Mouse (Mus musculus) cerebellum, adult 9-11 months (tissue): Measurements from ENCODE around the gene Atp9a.

Source experiments
- DNase-seq: peaks from one replicate; pipeline ENCODE4 v3.0.0; 2022

The Atp9a gene

DNA sequence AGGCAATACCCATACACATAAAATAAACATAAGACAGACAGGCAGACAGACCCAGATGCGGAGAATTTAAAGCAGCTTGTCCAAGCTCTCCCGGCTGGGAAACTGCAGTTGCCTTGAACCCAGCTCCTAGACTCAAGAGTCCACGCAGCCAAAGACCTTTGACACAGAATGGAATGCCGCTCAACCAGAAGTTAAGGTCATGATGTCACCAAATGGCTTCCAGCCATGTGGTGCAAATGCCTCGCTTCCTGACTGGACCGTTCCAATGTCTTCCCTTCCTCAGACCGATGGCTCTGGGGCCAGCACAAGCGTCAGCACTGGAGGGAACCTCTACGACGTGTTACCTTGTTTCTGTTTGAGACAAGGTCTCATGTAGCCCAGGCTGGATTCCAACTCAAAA lies 4.3 kb downstream of the Atp9a start:
- peak; percentile 37 for DNase-seq

GRCm38 (mm10) chr2:168734023-168734422 lies 8.2 kb downstream of the Atp9a start:
- DNase-seq = peak; percentile 89

DNA sequence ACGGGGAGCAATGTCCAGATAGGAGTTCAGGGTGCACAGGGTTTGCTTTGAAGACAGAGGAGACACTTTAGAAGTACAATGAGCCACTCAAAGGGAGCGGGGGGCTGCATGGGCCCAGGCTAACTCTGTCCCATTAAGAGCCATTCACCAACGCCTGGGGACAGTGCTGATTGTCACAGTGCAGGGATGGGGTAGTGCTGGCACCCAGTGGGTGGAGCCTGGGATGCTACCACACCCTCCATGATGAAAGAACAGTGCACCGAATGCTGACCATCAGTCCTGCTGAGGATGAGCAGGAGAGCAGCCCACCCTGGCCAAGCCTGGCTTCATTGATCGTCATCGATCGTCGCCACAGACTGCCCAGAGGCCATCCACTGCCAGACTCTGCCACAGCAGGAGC lies 11.0 kb downstream of the Atp9a start:
- peak; percentile 37 for DNase-seq

DNA sequence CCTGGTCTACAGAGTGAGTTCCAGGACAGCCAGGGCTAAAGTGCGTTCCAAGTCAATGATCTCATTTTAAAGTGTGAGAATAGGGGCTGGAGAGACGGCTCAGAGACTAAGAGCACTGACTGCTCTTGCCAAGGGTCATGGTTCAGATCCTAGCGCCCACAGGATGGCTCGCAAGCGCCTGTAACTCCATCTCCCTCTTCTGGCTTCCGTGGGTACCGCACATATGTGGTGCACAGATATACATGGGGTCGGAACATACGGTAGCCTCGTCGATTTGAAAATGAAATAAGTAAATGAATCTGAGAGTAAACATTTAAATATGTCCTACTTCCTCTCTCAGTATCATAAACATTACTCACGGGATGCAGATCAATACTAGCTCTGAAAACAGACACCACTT lies 12.5 kb downstream of the Atp9a start:
- DNase-seq = no peak

- no peak for DNase-seq
Measured at GRCm38 (mm10) chr2:168728045-168728444, 14.2 kb downstream of the Atp9a start.

DNA sequence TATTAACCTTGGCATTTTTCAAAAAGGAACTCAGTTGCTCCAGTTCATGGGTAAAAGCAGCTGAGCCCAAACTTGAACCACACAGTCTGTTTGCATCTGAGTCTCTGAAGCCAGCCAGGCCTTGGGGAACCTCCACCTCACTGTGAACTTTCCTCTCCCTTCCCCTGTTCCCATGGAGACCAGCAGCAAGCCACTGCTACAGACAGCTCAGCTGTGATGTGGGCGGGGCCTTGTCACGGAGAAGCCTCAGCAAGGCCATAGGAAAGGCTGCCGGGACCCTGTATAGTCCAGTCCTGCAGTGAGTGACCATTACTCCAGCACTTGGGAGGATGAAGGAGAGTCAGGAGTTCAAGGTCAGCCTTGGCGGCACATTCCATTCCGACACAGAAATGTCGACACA lies 16.2 kb downstream of the Atp9a start:
- DNase-seq = no peak

DNA sequence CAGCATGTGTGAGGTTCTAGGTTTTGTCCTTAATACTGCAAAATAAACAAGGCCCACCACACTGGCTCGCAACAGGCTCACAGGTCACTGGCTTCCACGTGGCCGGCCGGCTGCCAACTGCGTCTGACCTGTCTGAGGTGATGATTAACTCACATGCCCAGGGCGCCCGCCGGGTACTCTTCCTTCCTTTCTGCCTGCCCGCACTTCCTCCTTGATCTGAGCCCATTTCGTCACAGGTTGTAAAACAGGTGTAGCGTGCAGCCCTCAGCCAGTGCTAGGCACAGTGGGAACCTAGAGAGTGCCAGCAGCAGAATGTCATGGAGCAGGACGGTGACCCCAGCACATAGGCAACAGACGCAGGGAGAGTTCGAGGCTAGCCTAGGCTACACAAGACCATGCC lies 20.9 kb downstream of the Atp9a start:
- peak; percentile 68 for DNase-seq

GRCm38 (mm10) chr2:168719742-168720141 lies 22.5 kb downstream of the Atp9a start:
- no peak for DNase-seq

GRCm38 (mm10) chr2:168718735-168719134 lies 23.5 kb downstream of the Atp9a start:
- peak; percentile 54 for DNase-seq

DNA sequence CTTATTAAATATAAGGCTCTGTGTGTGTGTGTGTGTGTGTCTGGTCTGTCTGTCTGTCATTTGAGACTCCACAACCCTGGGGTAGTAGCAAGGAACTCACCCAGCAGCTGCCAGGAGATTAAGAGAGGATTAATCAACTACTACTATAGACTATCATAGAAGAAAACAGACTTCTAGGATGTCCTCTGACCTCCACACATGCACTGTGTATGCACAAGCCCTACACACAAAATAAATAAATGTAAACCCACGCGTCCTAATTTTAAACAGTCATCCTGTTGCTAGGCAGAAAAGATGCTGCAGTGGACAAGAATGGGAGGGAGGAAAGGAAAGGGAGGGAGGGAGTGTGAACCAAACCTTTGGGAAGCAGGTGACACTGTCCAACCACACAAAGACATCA lies 23.9 kb downstream of the Atp9a start:
- no peak for DNase-seq

DNA sequence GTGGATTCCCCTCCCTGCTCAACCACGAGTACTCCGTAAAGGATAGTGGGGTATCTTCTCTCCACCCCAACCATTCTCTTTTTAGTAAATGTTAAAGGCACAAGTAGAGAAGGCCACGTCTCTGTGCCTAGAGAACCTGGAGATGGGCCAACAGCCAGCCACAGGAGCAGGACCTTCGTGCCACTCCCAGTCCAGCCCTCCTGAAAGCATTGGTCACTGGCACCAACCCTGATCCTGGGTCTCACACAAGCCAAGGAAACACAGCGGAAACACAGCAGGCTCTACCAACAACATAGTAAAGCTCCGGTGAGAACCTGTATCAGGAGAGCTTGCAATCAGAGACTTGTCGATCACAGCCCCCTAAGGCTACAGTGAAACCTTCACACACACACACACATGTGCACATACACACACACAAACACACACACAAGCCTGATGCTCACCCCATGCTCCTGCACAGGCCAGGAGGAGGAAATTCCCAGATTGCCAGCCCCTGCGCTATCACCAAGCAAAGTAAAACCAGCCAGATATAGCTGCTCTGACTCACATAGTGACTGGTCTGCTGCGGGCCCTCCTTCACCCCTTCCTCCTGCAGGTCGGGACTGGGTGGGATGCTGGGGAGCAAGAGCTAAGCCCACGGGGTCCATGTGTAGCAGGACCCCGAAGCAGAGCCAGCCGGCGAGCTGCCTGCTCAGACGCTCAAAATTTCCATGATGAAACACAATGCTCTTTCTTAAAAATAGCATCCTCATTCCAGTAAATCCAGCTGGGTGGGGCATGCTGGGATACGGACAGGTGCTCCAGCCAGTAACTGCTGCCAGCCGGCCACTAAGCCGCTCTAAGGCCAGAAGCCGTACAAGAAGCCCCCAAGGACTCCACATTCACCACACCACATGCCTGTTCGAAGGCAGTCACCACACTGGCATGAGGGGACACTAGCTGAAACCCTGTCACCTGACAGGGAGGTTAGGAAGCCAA lies 29.7 kb downstream of the Atp9a start:
- peak; percentile 50 for DNase-seq

GRCm38 (mm10) chr2:168710979-168711378 lies 31.2 kb downstream of the Atp9a start:
- DNase-seq = no peak

- DNase-seq = no peak
Measured at GRCm38 (mm10) chr2:168707766-168708165, 34.4 kb downstream of the Atp9a start.

DNA sequence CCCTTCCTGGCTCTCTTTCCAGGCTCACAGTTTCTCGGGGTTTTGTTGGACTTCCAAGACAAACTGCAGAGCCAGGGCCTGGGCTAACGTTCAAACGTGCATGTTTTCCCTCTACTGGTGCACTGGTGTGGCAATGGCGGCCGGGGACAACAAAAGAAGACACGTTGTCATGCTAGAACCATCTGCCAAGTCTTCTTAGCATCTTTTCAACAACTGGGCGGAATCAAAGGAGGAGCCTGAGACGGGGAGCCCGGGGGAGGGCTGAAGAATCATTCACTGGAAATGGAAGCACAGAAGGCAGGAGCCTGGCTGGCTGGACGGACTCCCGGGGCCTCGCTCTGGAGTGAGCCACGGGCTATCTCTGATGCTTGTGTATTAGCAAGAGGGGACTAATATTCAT lies 39.9 kb downstream of the Atp9a start:
- DNase-seq = no peak

GRCm38 (mm10) chr2:168695027-168695403 lies 47.2 kb downstream of the Atp9a start:
- no peak for DNase-seq

DNA sequence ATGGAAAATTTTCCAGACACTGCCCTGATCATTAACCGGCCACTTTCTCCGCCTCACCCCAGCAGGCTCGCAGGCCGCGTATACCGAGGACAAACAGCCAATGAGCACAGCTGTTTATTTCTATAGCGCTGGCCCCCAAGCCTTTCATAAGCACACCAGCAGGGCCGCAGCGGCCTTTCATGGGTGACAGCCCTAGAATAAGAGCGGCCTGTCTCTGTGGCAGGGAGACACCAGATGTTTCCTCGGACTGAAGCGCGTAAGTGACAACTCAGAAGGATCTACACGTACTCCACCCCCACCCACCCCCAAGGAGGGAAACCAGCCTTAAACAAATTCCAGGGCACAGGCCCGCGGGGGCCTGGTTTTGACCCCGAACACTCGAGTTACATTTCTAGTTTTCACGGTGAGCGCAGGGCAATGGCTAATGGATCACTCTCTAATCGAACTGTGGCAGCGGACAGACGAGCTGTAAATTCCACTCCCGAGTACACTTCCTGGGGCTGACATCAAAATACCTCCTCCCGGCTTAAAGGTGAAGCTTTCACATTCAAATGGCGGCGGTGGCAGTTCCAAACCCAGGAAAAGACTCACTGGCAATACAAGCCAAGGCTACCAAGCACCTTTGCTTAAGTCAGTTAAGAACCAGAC lies 47.7 kb downstream of the Atp9a start:
- DNase-seq = no peak

- peak; percentile 60 for DNase-seq
Measured at GRCm38 (mm10) chr2:168691774-168692173, 50.4 kb downstream of the Atp9a start.

DNA sequence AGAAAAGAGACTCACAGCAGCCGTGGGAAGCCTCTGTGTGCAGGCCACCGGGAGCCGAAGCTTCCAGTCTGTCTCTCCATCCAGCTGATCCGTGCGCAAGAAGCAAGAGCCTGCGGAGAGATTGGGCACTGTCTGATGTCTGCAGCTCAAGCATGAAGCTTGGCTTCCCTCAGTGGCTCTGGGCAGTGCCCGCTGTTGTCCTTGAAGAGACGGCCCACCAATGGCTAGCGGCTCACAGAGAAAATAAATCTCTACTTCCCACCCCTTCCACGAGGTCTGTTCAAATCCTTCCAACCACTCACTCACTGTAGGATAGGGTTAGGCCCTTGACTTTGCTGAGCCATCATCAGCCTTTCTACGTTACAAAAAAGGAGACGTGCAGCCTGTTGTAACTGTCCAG lies 54.9 kb downstream of the Atp9a start:
- no peak for DNase-seq

- no peak for DNase-seq
Measured at GRCm38 (mm10) chr2:168685909-168686308, 56.3 kb downstream of the Atp9a start.

DNA sequence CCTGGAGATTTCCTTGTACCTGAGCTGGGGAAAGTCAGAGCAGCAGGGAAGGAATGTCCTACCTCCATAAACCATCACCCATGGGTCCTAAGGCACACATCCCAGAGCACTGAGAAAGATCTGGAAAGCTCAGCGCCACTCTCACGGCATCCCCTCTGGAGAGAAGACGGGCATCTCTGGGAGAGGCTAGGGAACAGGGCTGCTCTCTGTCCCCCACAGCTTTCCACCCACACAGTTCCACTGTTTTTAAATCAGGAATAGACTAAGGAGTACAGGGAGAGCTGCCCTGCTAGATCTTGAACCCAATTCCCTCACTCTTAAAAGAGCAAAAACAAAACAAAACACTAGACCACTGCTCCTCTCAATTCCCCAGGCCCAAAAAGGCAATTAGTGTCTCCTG lies 57.5 kb downstream of the Atp9a start:
- DNase-seq = no peak

DNA sequence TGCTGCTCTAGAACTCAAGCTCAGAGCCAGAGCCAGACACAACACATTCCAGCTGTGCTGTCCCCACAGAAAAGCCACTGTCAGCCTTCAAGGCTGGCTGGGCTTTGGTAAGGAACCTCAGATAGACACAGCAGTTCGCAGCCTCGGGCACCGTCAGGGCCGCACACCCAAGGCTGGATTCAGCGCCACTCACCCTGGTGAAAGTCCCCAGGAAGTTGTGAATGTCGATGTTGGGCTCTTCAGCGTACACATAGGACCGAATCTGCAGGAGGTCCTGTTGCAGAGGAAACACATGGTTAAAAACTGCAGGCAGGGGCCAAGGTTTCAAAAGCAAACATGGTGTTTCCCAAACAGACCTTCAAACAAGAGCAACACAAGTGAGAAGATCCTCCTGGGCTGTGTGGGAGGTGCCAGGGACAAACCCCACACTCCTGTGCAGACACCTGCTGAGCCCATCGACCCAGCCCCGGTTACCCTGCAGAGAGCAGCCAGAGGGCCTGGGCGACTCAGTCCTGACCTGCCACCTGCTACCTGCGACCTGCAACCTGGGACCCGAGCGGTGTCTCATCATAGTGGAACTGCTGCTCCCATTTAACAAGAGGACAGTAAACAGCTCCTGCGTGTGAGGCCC lies 58.6 kb downstream of the Atp9a start:
- peak; percentile 47 for DNase-seq

DNA sequence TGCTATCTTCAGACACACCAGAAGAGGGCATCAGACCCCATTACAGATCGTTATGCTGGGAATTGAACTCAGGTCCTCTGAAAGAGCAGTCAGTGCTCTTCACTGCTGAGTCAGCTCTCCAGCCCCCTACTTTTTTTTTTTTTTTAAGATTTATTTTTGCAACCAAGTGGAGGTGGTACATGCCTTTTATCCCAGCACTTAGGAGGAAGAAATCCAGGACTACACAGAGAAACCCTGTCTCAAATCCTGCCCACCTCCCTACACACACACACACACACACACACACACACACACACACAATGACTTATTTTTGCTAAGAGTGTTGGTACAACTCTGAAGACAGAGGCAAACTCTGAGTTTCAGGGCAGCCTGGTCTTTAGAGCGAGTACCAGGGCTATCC lies 59.5 kb downstream of the Atp9a start:
- DNase-seq = no peak

DNA sequence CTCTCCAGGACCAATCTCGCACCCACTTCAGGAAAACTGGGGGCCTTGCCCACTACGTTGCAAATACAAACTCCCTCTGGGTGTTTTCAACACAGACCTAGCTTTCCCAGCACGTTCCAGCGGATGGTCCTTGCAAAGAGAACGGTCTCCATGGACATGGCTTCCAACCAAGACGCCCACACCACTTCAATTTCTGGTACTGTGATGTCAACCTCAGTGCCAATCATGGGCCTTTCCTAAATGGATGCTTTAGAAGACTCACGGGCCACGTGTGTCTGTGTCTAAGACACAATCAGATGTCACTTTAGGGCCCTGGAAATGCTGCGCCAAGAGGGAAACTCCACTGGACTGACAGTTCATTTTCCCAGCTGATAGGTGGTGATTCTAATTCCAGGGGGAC lies 60.7 kb downstream of the Atp9a start:
- DNase-seq = no peak
